ENCODE assay signal across 8 mouse cellular contexts in the genomic region with DNA sequence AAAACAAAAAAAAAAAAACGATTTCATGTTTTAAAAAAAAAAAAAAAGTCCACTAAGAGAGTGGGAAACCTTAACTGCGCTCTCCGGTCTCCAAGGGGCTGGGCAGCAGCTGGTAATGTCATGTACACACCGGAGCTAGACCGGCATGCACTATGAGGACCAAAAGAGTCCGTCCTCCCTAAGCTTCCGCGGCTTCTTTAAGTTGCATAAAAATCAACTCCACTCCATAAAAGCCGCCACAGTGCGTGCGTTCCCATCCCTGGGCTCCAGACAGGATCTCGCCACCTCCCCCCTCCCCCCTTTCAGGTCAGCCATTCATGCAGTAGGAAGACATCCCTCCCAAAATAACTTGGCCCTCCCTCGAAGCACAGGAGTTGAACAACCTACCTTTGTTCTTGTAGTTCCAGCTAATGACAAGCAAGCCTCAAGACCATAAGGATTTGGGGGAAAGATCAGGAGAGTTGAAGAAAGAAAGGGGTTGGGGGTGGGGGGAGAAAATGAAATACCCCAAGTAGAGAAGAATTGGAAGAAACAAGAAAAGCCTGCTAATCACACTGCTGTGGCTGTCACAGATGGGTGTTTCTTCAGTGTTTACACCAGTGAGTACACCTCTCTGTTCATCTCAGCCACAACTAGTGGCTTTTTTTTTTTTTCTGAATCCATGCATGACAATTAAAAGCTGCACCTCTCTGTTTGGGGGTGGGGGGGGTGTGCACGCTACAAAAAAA.
DNase-seq lines count a peak whose midpoint lies in the region; ATAC-seq lines count a peak whose summit lies in the region.

No protein-coding gene starts in this region.

- no peak overlapping the region for H3K9ac ChIP-seq in hindbrain, embryonic 12.5 days
- peak overlapping the region; percentile 31 for H3K9ac ChIP-seq in midbrain, embryonic 11.5 days (ENCODE audit: low read length)

- H3K4me3 ChIP-seq in embryonic facial prominence, embryonic 10.5 days = peak overlapping the region; percentile 51
- 0 out of 2 replicates have a peak overlapping the region, but pooled peaks have one; percentile 3 for H3K4me3 ChIP-seq in hindbrain, embryonic 12.5 days
- no peak overlapping the region for H3K4me3 ChIP-seq in midbrain, embryonic 11.5 days (ENCODE audit: low read depth, low read length)

- peak; percentile 16; the same call in 1 of the 2 replicates for ATAC-seq in hindbrain, embryonic 12.5 days (ENCODE audit: low FRiP score)
- peak; percentile 45 for ATAC-seq in midbrain, embryonic 11.5 days (ENCODE audit: low FRiP score)

- peak; percentile 10 for DNase-seq in MEL-GATA-1-ER (ENCODE audit: extremely low read depth, low read depth)
- peak; percentile 72 for DNase-seq in embryonic facial prominence, embryonic 10.5 days (ENCODE audit: low spot score)
- peak; percentile 92 for DNase-seq in midbrain, embryonic 11.5 days (ENCODE audit: low spot score, missing footprints)
- DNase-seq in urinary bladder, adult 18-20 months (ENCODE audit: low spot score in 2 of 2) = no peak
- DNase-seq in ovary, postnatal 36 days (ENCODE audit: low spot score) = no peak
- no peak for DNase-seq in testis, postnatal 14 days (ENCODE audit: low spot score)
- no peak for DNase-seq in left cerebral cortex, adult 9 months (ENCODE audit: low spot score in 2 of 2)

- H3K9me3 ChIP-seq in embryonic facial prominence, embryonic 10.5 days = no peaks in the 10 kb centered on the region
- no peaks in the 10 kb centered on the region for H3K9me3 ChIP-seq in hindbrain, embryonic 12.5 days (replicated peaks)
- no peaks in the 10 kb centered on the region for H3K9me3 ChIP-seq in midbrain, embryonic 11.5 days (ENCODE audit: control insufficient read depth, low read length)

- H3K27me3 ChIP-seq in embryonic facial prominence, embryonic 10.5 days (replicated peaks; ENCODE audit: low read depth, poor library complexity, severe bottlenecking) = no peaks in the 10 kb centered on the region
- H3K27me3 ChIP-seq in hindbrain, embryonic 12.5 days = no peaks in the 10 kb centered on the region
- H3K27me3 ChIP-seq in midbrain, embryonic 11.5 days (ENCODE audit: control insufficient read depth, insufficient read depth, low read length) = no peaks in the 10 kb centered on the region

- peaks cover 89% of the 10 kb centered on the region for H3K4me1 ChIP-seq in embryonic facial prominence, embryonic 10.5 days
- H3K4me1 ChIP-seq in hindbrain, embryonic 12.5 days = peaks cover 60% of the 10 kb centered on the region
- peaks cover 67% of the 10 kb centered on the region for H3K4me1 ChIP-seq in midbrain, embryonic 11.5 days (ENCODE audit: control insufficient read depth, insufficient read depth, low read length)

- H3K27ac ChIP-seq in embryonic facial prominence, embryonic 10.5 days (replicated peaks) = peak overlapping the region; percentile 78
- H3K27ac ChIP-seq in hindbrain, embryonic 12.5 days = no peak overlapping the region; the same call in 1 of the 2 replicates
- peak overlapping the region; percentile 45; the same call in 1 of the 2 replicates for H3K27ac ChIP-seq in midbrain, embryonic 11.5 days (ENCODE audit: low read depth, low read length)

- H3K36me3 ChIP-seq in embryonic facial prominence, embryonic 10.5 days (replicated peaks) = no peaks in the 10 kb centered on the region
- no peaks in the 10 kb centered on the region for H3K36me3 ChIP-seq in hindbrain, embryonic 12.5 days
- H3K36me3 ChIP-seq in midbrain, embryonic 11.5 days (ENCODE audit: control insufficient read depth, insufficient read depth, low read length) = no peaks in the 10 kb centered on the region

- WGBS in embryonic facial prominence, embryonic 10.5 days = under 1% methylated on average over 14 of the region's 14 CpGs
- whole genome bisulfite sequencing in hindbrain, embryonic 12.5 days = under 1% methylated on average over 14 of the region's 14 CpGs
- WGBS in midbrain, embryonic 11.5 days = under 1% methylated on average over 14 of the region's 14 CpGs

- peak overlapping the region; percentile 46 for H3K4me2 ChIP-seq in hindbrain, embryonic 12.5 days (replicated peaks)
- peak overlapping the region; percentile 38 for H3K4me2 ChIP-seq in midbrain, embryonic 11.5 days

Comparison
In these comparisons a context has a peak if more than half of its experiments do, and no peak if none do; other contexts are left out.
1. DNase-seq: peak in MEL-GATA-1-ER (single experiment), embryonic facial prominence, embryonic 10.5 days (single experiment) and midbrain, embryonic 11.5 days (single experiment); none in urinary bladder, adult 18-20 months (0 of 2), ovary, postnatal 36 days (single experiment), testis, postnatal 14 days (single experiment) and left cerebral cortex, adult 9 months (0 of 2).